Comparison of ENCODE assay signal across 10 mouse cellular contexts in the genomic region with DNA sequence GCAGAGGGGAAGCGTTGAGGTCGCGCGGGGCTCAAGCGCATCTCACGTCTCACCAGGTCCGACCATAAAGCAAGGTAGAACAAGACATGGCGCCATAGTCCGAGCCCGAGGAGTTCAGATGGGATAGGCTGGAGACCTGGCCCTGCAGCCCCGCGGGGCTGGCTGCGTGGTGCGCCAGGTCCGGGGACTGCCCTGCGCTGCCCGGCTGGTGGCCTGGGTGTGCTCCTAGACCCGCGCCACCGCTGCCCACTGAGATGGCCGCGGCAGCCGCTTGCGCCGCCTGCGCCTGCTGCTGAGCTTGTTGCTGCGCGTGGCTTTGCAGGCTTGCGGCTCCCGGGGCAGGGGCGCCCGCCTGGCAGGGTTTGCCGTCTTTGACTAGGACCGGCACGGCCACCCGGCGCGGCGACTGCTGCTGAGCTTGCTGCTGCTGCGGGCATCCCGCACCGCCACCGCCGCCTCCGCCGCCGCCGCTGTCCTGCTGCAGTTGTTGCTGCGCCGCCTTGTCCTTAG. TPM values are rescaled to one million over a fixed set of nuclear protein-coding genes. Genes with fewer than 3 reads are reported as not detected.
A peak's percentile ranks its signal among the peaks of the same experiment; 100 is the strongest.
DNase-seq lines count a peak whose midpoint lies in the region; ATAC-seq and TF ChIP-seq lines count a peak whose summit lies in the region.
"Had no signal": no experiment of that assay in that cellular context is flagged by ENCODE, and none has a peak within 500 bp of the region (broad histone marks: within the 10 kb centered on the region; RNA-seq: fewer than 3 reads in every experiment).

No protein-coding gene starts in this region.

- peaks cover 0 to 26% of the 10 kb centered on the region in 2 experiments; a peak in 2 of 4 replicates for H3K4me1 ChIP-seq in heart, embryonic 14.5 days (ENCODE audit: control insufficient read depth in 2 of 2, insufficient read depth in 2 of 2, low read length in 2 of 2)
- peaks cover 1% of the 10 kb centered on the region for H3K4me1 ChIP-seq in ES-Bruce4 (ENCODE audit: control insufficient read depth, insufficient read depth, low read length)
- no peaks in the 10 kb centered on the region for H3K4me1 ChIP-seq in forebrain, embryonic 14.5 days (ENCODE audit: control insufficient read depth, insufficient read depth, low read length)
- H3K4me1 ChIP-seq in midbrain, embryonic 13.5 days (replicated peaks): peaks cover 20% of the 10 kb centered on the region
- H3K4me1 ChIP-seq: liver, embryonic 13.5 days had no signal

- H3K36me3 ChIP-seq in heart, embryonic 14.5 days (ENCODE audit: control insufficient read depth, insufficient read depth, low read length): no peaks in the 10 kb centered on the region
- H3K36me3 ChIP-seq in ES-Bruce4 (ENCODE audit: control insufficient read depth, insufficient read depth, low read length, poor library complexity, severe bottlenecking): no peaks in the 10 kb centered on the region
- H3K36me3 ChIP-seq in forebrain, embryonic 14.5 days (ENCODE audit: control insufficient read depth, insufficient read depth, low read length): no peaks in the 10 kb centered on the region
- no peaks in the 10 kb centered on the region for H3K36me3 ChIP-seq in midbrain, embryonic 13.5 days
- H3K36me3 ChIP-seq: liver, embryonic 13.5 days had no signal

- no peak for TF ChIP-seq POLR2A in ES-Bruce4 (IDR thresholded peaks at IDR 0.05; ENCODE audit: insufficient read depth, low read length)

- intact Hi-C loops in heart, postnatal 10 days (cut with DNase I): loop anchor here (10.0 kb wide), 2 partner anchors 288 to 1012 kb away; partner anchors contain the start of gene Foxa1

- H3K9ac ChIP-seq in heart, embryonic 14.5 days (ENCODE audit: low read length): no peak overlapping the region
- peak overlapping the region; percentile 18; the same call in 1 of the 2 replicates for H3K9ac ChIP-seq in ES-Bruce4 (ENCODE audit: low read depth, poor library complexity, severe bottlenecking)
- H3K9ac ChIP-seq in forebrain, embryonic 14.5 days (ENCODE audit: low read length): peak overlapping the region; percentile 63
- peak overlapping the region; percentile 64 for H3K9ac ChIP-seq in midbrain, embryonic 13.5 days (replicated peaks)
- H3K9ac ChIP-seq: liver, embryonic 13.5 days had no signal

- TF ChIP-seq EP300 in ES-Bruce4 (IDR thresholded peaks at IDR 0.05; ENCODE audit: insufficient read depth, low read depth, low read length): no peak

- peaks cover 96% of the 10 kb centered on the region for H3K27me3 ChIP-seq in heart, embryonic 14.5 days (ENCODE audit: control insufficient read depth, insufficient read depth, low read length)
- H3K27me3 ChIP-seq in ES-Bruce4 (ENCODE audit: control insufficient read depth, insufficient read depth, low read length, poor library complexity, severe bottlenecking): peaks cover 62% of the 10 kb centered on the region
- peaks cover 80% of the 10 kb centered on the region for H3K27me3 ChIP-seq in forebrain, embryonic 14.5 days (replicated peaks; ENCODE audit: control insufficient read depth, insufficient read depth, low read length)
- peaks cover 94% of the 10 kb centered on the region for H3K27me3 ChIP-seq in midbrain, embryonic 13.5 days

- ATAC-seq in heart, embryonic 14.5 days (ENCODE audit: insufficient number of reproducible peaks, insufficient read depth, low FRiP score, low read depth): no peak
- no peak for ATAC-seq in forebrain, embryonic 14.5 days
- 0 out of 2 replicates have a peak, but pooled peaks have one; percentile 19 for ATAC-seq in midbrain, embryonic 13.5 days
- ATAC-seq: CD4-positive, CD25-positive, alpha-beta regulatory T cell, adult 4 months had no signal

- peak overlapping the region; percentile 49 for H3K4me2 ChIP-seq in heart, embryonic 14.5 days (ENCODE audit: low read length)
- peak overlapping the region; percentile 34 for H3K4me2 ChIP-seq in forebrain, embryonic 14.5 days (ENCODE audit: low read length)
- peak overlapping the region; percentile 43 for H3K4me2 ChIP-seq in midbrain, embryonic 13.5 days (replicated peaks)
- H3K4me2 ChIP-seq: liver, embryonic 13.5 days had no signal

- H3K9me3 ChIP-seq in heart, embryonic 14.5 days (ENCODE audit: control insufficient read depth, low read length): no peaks in the 10 kb centered on the region
- no peaks in the 10 kb centered on the region for H3K9me3 ChIP-seq in ES-Bruce4 (replicated peaks; ENCODE audit: control insufficient read depth, insufficient read depth, low read length, poor library complexity, severe bottlenecking)
- H3K9me3 ChIP-seq in forebrain, embryonic 14.5 days (replicated peaks; ENCODE audit: control insufficient read depth, low read length): no peaks in the 10 kb centered on the region
- H3K9me3 ChIP-seq in midbrain, embryonic 13.5 days: no peaks in the 10 kb centered on the region
- H3K9me3 ChIP-seq: liver, embryonic 13.5 days had no signal

- TF ChIP-seq CTCF in ES-Bruce4 (IDR thresholded peaks at IDR 0.05; ENCODE audit: low read depth, low read length): no peak

- under 1% methylated on average over 33 of the region's 50 CpGs for WGBS in heart, embryonic 14.5 days
- under 1% methylated on average over 44 of the region's 50 CpGs for WGBS in forebrain, embryonic 14.5 days
- WGBS in midbrain, embryonic 13.5 days: 2% methylated on average over 50 of the region's 50 CpGs

- H3K27ac ChIP-seq in heart, embryonic 14.5 days (replicated peaks in 1 of 2; ENCODE audit: control insufficient read depth in 1 of 2, insufficient read depth in 1 of 2, low read depth in 2 of 2, low read length in 2 of 2): no peak overlapping the region
- H3K27ac ChIP-seq in ES-Bruce4 (ENCODE audit: insufficient read depth, low read length): no peak overlapping the region
- peak overlapping the region; percentile 84 for H3K27ac ChIP-seq in forebrain, embryonic 14.5 days (ENCODE audit: low read depth, low read length)
- peak overlapping the region; percentile 56 for H3K27ac ChIP-seq in midbrain, embryonic 13.5 days
- H3K27ac ChIP-seq: liver, embryonic 13.5 days had no signal

- no peak for DNase-seq in heart, postnatal 10 days
- peak; percentile 32 for DNase-seq in forebrain, embryonic 14.5 days (ENCODE audit: low spot score)
- DNase-seq in cerebellum, postnatal 4 days (ENCODE audit: low spot score in 2 of 2): no peak
- no peak for DNase-seq in adrenal gland, postnatal 4 days (ENCODE audit: low spot score in 2 of 2)
- no peak for DNase-seq in gastrocnemius, postnatal 10 days
- DNase-seq: liver, embryonic 13.5 days had no signal

- H3K4me3 ChIP-seq in heart, embryonic 14.5 days (ENCODE audit: control insufficient read depth in 1 of 2, insufficient read depth in 1 of 2, low read depth in 1 of 2, low read length in 2 of 2): peak overlapping the region; percentile 8 to 26; a peak in 3 of 4 replicates
- H3K4me3 ChIP-seq in ES-Bruce4 (ENCODE audit: low read depth, low read length): peak overlapping the region; percentile 63
- H3K4me3 ChIP-seq in forebrain, embryonic 14.5 days (ENCODE audit: low read depth, low read length): peak overlapping the region; percentile 33
- peak overlapping the region; percentile 37 for H3K4me3 ChIP-seq in midbrain, embryonic 13.5 days (replicated peaks)
- H3K4me3 ChIP-seq: liver, embryonic 13.5 days had no signal

RNA-seq across cellular contexts. Expression of gene Nkx2-1, which starts 3.7 kb away (rescaled TPM):
- 0.08 TPM in 1 of 2 replicates, not detected in the other for polyA plus RNA-seq in heart, embryonic 14.5 days (2014; fragmentation: Nextera tagmentation; extraction: Ambion mirVana)
- total RNA-seq in heart, postnatal 10 days (2021): not detected
- not detected in 2 replicates for polyA plus RNA-seq in ES-Bruce4 (2011; ENCODE audit: insufficient read depth, insufficient read length, low read depth, missing spikeins)
- polyA plus RNA-seq in forebrain, embryonic 14.5 days (2014; fragmentation: Nextera tagmentation; extraction: Ambion mirVana): 13.9 and 15.9 TPM in 2 replicates
- polyA plus RNA-seq in midbrain, embryonic 13.5 days (2015; fragmentation: Nextera tagmentation; extraction: Ambion mirVana): 6.2 and 9.2 TPM in 2 replicates
- not detected for total RNA-seq in adrenal gland, postnatal 4 days (2021)
- total RNA-seq in gastrocnemius, postnatal 10 days (2021): not detected
- polyA plus RNA-seq: CD4-positive, CD25-positive, alpha-beta regulatory T cell, adult 4 months; liver, embryonic 13.5 days had no signal

Comparison
In these comparisons a context has a peak if more than half of its experiments do, and no peak if none do; other contexts are left out.
1. H3K27ac ChIP-seq: peak in forebrain, embryonic 14.5 days (single experiment) and midbrain, embryonic 13.5 days (single experiment); none in heart, embryonic 14.5 days (0 of 2) and ES-Bruce4 (single experiment).
2. Peak in every context shown above with its lines, with median percentiles within 50 percentile points of each other: H3K4me2 ChIP-seq and H3K4me3 ChIP-seq.